Mouse (Mus musculus) stomach, postnatal 0 days (tissue): ENCODE data around the gene Npas2. TPM values are rescaled to one million over a fixed set of nuclear protein-coding genes. Genes with fewer than 3 reads are reported as not detected.

ENCODE experiments used
- ATAC-seq: fragments of 200-750 bp; cut with Nextera tagmentation; 2 replicates; pipeline ENCODE4 v1.8.0; 2017; ENCODE audit not compliant: low FRiP score, low TSS enrichment
- DNase-seq: peaks from one replicate; pipeline ENCODE4 v3.0.0-alpha.2; 2016; ENCODE audit warnings: low spot score
- H3K27ac ChIP-seq: fragments of 300-500 bp; sonication (generic); replicated peaks from 2 replicates; pipeline ENCODE4 v1.5.1; 2014; ENCODE audit warnings: mild to moderate bottlenecking, control low read depth
- H3K27me3 ChIP-seq: fragments of 300-500 bp; sonication (generic); 2 replicates; pipeline ENCODE4 v1.6.1; 2014; ENCODE audit warnings: low read length; ENCODE audit not compliant: control insufficient read depth, insufficient read depth
- H3K36me3 ChIP-seq: fragments of 300-500 bp; sonication (generic); 2 replicates; pipeline ENCODE4 v1.6.1; 2014; ENCODE audit warnings: low read length, mixed read lengths; ENCODE audit not compliant: control insufficient read depth, insufficient read depth
- H3K4me1 ChIP-seq: fragments of 300-500 bp; sonication (generic); replicated peaks from 2 replicates; pipeline ENCODE4 v1.6.1; 2014; ENCODE audit warnings: antibody characterized with exemption; ENCODE audit not compliant: control insufficient read depth, insufficient read depth
- H3K4me2 ChIP-seq: fragments of 300-500 bp; sonication (generic); replicated peaks from 2 replicates; pipeline ENCODE4 v1.6.1; 2014; ENCODE audit warnings: low read depth, mild to moderate bottlenecking, control low read depth, moderate library complexity
- H3K4me3 ChIP-seq: fragments of 300-500 bp; sonication (generic); 2 replicates; pipeline ENCODE4 v1.5.1; 2014; ENCODE audit warnings: low read depth, low read length, control low read depth
- H3K9ac ChIP-seq: fragments of 300-500 bp; sonication (generic); 2 replicates; pipeline ENCODE4 v1.6.1; 2014; ENCODE audit warnings: mild to moderate bottlenecking, low read length, control low read depth, mixed read lengths
- H3K9me3 ChIP-seq: fragments of 300-500 bp; sonication (generic); 2 replicates; pipeline ENCODE4 v1.6.1; 2016; ENCODE audit warnings: low read length; ENCODE audit not compliant: control insufficient read depth
- CTCF ChIP-seq: IDR thresholded peaks from 2 replicates; pipeline ENCODE4 v1.5.1; 2016; ENCODE audit warnings: antibody characterized with exemption, low read depth, mild to moderate bottlenecking, moderate library complexity
- EP300 ChIP-seq: optimal IDR thresholded peaks from 2 replicates; pipeline ENCODE3; 2016; ENCODE audit warnings: antibody characterized with exemption
- WGBS: fragments of 180-500 bp; shearing (Covaris S2); extraction: QIAGEN DNeasy Blood & Tissue Kit; methylation state at CpG from one replicate; pipeline ENCODE4 v1.1.7; 2014; 5-methylcytosine and 5-hydroxymethylcytosine counted together
- polyA plus RNA-seq: library from polyadenylated mRNA; unstranded; fragments of >200 nt; fragmentation: Nextera tagmentation; extraction: Ambion mirVana; gene quantifications from 2 replicates; pipeline ENCODE4 v1.2.1, GENCODE M21; 2015

Gene Npas2
- polyA plus RNA-seq, 1 experiment from 2014 or later = 1.7 TPM

- WGBS = 65% methylated on average over 15 of the region's 15 CpGs
- TF ChIP-seq EP300 (no peak), CTCF (no peak)
- DNase-seq = no peak
Measured at GRCm38 (mm10) chr1:39280989-39281875, 87.7 kb downstream of the Npas2 start.

GRCm38 (mm10) chr1:39281888-39282287 is 88.4 kb downstream of the Npas2 start:
- WGBS = 85% methylated on average over 5 of the region's 5 CpGs
- DNase-seq (no peak), ATAC-seq (no peak)
- no peak overlapping the region for H3K27ac ChIP-seq
- H3K9ac ChIP-seq = no peak overlapping the region
- H3K4me2 ChIP-seq = no peak overlapping the region
- H3K36me3 ChIP-seq = no peaks in the 10 kb centered on the region
- no peaks in the 10 kb centered on the region for H3K4me1 ChIP-seq
- no peaks in the 10 kb centered on the region for H3K9me3 ChIP-seq
- no peaks in the 10 kb centered on the region for H3K27me3 ChIP-seq
- TF ChIP-seq EP300 (no peak), CTCF (no peak)
- no peak overlapping the region for H3K4me3 ChIP-seq

More at GRCm38 (mm10) chr1:39280989-39281875, 87.7 kb downstream of the Npas2 start:
- no peaks in the 10 kb centered on the region for H3K36me3 ChIP-seq
- H3K27me3 ChIP-seq = no peaks in the 10 kb centered on the region
- H3K27ac ChIP-seq = no peak overlapping the region
- no peak overlapping the region for H3K4me2 ChIP-seq
- no peak overlapping the region for H3K4me3 ChIP-seq
- no peaks in the 10 kb centered on the region for H3K9me3 ChIP-seq
- H3K9ac ChIP-seq = no peak overlapping the region
- no peak for ATAC-seq
- no peaks in the 10 kb centered on the region for H3K4me1 ChIP-seq

DNA sequence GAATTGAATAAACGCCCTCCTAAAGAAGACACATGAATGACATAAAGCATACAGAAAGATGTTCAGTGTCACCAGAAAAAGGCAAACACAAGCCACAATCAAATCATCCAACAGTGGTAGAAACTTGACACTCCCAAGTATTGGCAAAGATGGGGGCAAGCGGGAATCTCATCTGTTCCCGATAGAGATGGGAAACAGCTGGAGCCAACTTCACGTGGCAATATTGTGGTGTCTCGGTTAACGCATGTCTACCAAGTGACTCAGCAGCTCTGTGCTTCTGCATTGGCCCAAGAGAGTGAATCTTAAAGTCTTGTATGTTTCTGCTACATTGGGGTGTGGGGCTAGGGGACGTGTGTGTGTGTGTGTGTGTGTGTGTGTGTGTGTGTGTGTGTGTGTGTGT is 89.8 kb downstream of the Npas2 start:
- no peak overlapping the region for H3K4me2 ChIP-seq
- no peak for DNase-seq
- H3K27ac ChIP-seq = no peak overlapping the region
- ATAC-seq = no peak
- H3K9me3 ChIP-seq = no peaks in the 10 kb centered on the region
- no peak overlapping the region for H3K9ac ChIP-seq
- TF ChIP-seq CTCF (no peak), EP300 (no peak)
- H3K27me3 ChIP-seq = no peaks in the 10 kb centered on the region
- H3K4me1 ChIP-seq = no peaks in the 10 kb centered on the region
- WGBS = 59% methylated on average over 7 of the region's 7 CpGs
- no peaks in the 10 kb centered on the region for H3K36me3 ChIP-seq
- H3K4me3 ChIP-seq = no peak overlapping the region

DNA sequence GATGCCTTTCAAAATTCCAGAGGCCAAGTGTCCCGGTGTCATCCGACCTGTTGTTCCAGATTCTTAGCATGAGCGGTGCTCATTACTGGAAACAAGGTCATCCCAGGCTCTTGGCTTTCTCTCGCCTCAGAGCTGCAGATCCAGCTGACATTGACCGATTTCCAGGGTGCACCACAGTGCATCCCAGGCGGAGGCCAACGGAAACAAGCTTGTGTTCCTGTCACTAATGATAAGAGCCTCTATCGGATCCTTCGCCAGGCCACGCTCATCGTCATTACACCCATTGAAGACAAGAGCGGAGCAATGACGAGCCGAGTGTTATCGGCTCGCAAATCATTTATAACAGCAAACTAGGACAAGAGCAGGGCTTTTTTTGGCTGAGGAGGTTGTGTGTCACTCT is 91.3 kb downstream of the Npas2 start:
- Histone ChIP-seq H3K36me3 (no peaks in the 10 kb centered on the region), H3K4me1 (no peaks in the 10 kb centered on the region), H3K27me3 (no peaks in the 10 kb centered on the region), H3K9me3 (no peaks in the 10 kb centered on the region), H3K27ac (no peak overlapping the region), H3K4me3 (no peak overlapping the region), H3K4me2 (no peak overlapping the region), H3K9ac (no peak overlapping the region)
- no peak for DNase-seq
- no peak for ATAC-seq
- no peak for TF ChIP-seq CTCF
- TF ChIP-seq EP300 = no peak
- 77% methylated on average over 16 of the region's 16 CpGs for WGBS

GRCm38 (mm10) chr1:39287076-39287475 is 93.5 kb downstream of the Npas2 start:
- no peak overlapping the region for H3K4me3 ChIP-seq
- no peaks in the 10 kb centered on the region for H3K36me3 ChIP-seq
- no peak for ATAC-seq
- no peak overlapping the region for H3K27ac ChIP-seq
- no peaks in the 10 kb centered on the region for H3K9me3 ChIP-seq
- 89% methylated on average over 9 of the region's 9 CpGs for WGBS
- no peak for DNase-seq
- TF ChIP-seq CTCF = no peak
- no peak for TF ChIP-seq EP300
- H3K9ac ChIP-seq = no peak overlapping the region
- no peaks in the 10 kb centered on the region for H3K4me1 ChIP-seq
- H3K4me2 ChIP-seq = no peak overlapping the region
- no peaks in the 10 kb centered on the region for H3K27me3 ChIP-seq

GRCm38 (mm10) chr1:39287831-39288230 is 94.3 kb downstream of the Npas2 start:
- no peaks in the 10 kb centered on the region for H3K9me3 ChIP-seq
- no peaks in the 10 kb centered on the region for H3K27me3 ChIP-seq
- no peak overlapping the region for H3K4me2 ChIP-seq
- 72% methylated on average over 4 of the region's 4 CpGs for WGBS
- no peak for TF ChIP-seq EP300
- TF ChIP-seq CTCF = no peak
- no peak for ATAC-seq
- H3K4me1 ChIP-seq = no peaks in the 10 kb centered on the region
- H3K4me3 ChIP-seq = no peak overlapping the region
- no peak overlapping the region for H3K27ac ChIP-seq
- no peaks in the 10 kb centered on the region for H3K36me3 ChIP-seq
- DNase-seq = no peak
- H3K9ac ChIP-seq = no peak overlapping the region
